16 mouse cellular contexts compared by ENCODE assay signal in the genomic region with DNA sequence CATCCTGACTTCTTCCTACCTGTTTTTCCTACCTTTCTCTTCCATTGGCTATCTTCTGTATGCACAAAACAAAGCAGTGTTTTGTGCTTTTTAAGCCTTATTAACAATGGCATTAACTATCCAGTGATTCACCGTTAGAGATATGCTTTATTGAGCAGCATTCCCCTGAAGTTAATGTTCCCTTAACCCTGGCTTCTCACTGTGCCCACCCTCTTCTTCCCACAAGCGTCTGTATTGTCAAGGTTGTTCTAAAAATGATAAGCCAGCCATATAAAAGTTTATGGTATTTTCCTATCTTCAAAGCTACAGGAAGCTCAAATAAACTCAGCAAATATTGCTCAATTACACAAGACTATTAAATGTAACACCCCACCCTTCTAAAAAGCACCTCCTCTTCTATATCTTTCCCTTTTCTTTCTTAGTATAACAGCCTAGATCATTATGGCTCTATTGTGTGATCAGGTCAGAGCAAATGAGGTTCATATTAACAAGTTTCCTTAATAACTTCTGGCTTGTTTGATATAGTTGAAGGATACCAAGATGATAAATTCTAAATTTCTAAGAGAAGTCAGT.
"Had no signal": no experiment of that assay in that cellular context is flagged by ENCODE, and none has a peak within 500 bp of the region (broad histone marks: within the 10 kb centered on the region; RNA-seq: fewer than 3 reads in every experiment).

No protein-coding gene starts in this region.

- DNase-seq: kidney, adult 11 months; kidney, adult 9 months; kidney, postnatal 36 days; left cerebral cortex, postnatal 4 days; retina, postnatal 1 day; right cerebral cortex, postnatal 4 days; spleen, adult 18-20 months; thymus, postnatal 36 days had no signal

- H3K4me3 ChIP-seq: layer of hippocampus, adult 2 months; limb, embryonic 13.5 days; midbrain, embryonic 12.5 days; neural tube, embryonic 13.5 days had no signal

- H3K9me3 ChIP-seq: limb, embryonic 13.5 days; midbrain, embryonic 12.5 days; neural tube, embryonic 13.5 days had no signal

- H3K4me2 ChIP-seq: limb, embryonic 13.5 days; midbrain, embryonic 12.5 days; neural tube, embryonic 13.5 days had no signal

- H3K27ac ChIP-seq: hindbrain, postnatal 0 days; kidney, postnatal 0 days; layer of hippocampus, adult 2 months; limb, embryonic 13.5 days; liver, embryonic 14.5 days; midbrain, embryonic 12.5 days; neural tube, embryonic 13.5 days had no signal

- H3K4me1 ChIP-seq: limb, embryonic 13.5 days; midbrain, embryonic 12.5 days; neural tube, embryonic 13.5 days had no signal

- ATAC-seq: hindbrain, postnatal 0 days; midbrain, embryonic 16.5 days had no signal

- H3K9ac ChIP-seq: limb, embryonic 13.5 days; liver, embryonic 14.5 days; midbrain, embryonic 12.5 days; neural tube, embryonic 13.5 days had no signal

- H3K27me3 ChIP-seq: limb, embryonic 13.5 days; midbrain, embryonic 12.5 days; neural tube, embryonic 13.5 days had no signal

- H3K36me3 ChIP-seq: limb, embryonic 13.5 days; midbrain, embryonic 12.5 days; neural tube, embryonic 13.5 days had no signal
